Mouse (Mus musculus): ENCODE data around the gene Gm44502.

Gm44502 gene

GRCm38 (mm10) chr15:89429352-89430221 is at the start of gene Gm44502, which contains the start of the genes C730034F03Rik and Chkb:
Gene Gm44502 (minus strand): TSS chr15:89429696.
Gene C730034F03Rik (plus strand): TSS chr15:89429589.
Gene Chkb (minus strand): TSS chr15:89429908.
- peak; percentile 88 for DNase-seq (ENCODE audit: low spot score)

- DNase-seq (ENCODE audit: low spot score), result no peak
Measured at GRCm38 (mm10) chr15:89478622-89479021, 49.1 kb upstream of the Gm44502 start.

GRCm38 (mm10) chr15:89477806-89478205 is 48.3 kb upstream of the Gm44502 start:
- no peak for DNase-seq (ENCODE audit: low spot score)

GRCm38 (mm10) chr15:89477091-89477491 is 47.6 kb upstream of the Gm44502 start, which contains the start of gene Arsa:
Gene Arsa (minus strand): TSS chr15:89477425.
- no peak for DNase-seq (ENCODE audit: low spot score)

GRCm38 (mm10) chr15:89476475-89476815 is 46.9 kb upstream of the Gm44502 start:
- DNase-seq (ENCODE audit: low spot score), result no peak

- peak; percentile 90 for DNase-seq (ENCODE audit: low spot score)
Measured at GRCm38 (mm10) chr15:89475611-89476474, 46.3 kb upstream of the Gm44502 start.

- DNase-seq (ENCODE audit: low spot score), result no peak
Measured at GRCm38 (mm10) chr15:89475293-89475600, 45.8 kb upstream of the Gm44502 start.

GRCm38 (mm10) chr15:89474596-89475292 is 45.2 kb upstream of the Gm44502 start:
- DNase-seq (ENCODE audit: low spot score), result no peak

GRCm38 (mm10) chr15:89473921-89474320 is 44.4 kb upstream of the Gm44502 start:
- DNase-seq (ENCODE audit: low spot score), result no peak

GRCm38 (mm10) chr15:89473370-89473769 is 43.9 kb upstream of the Gm44502 start:
- DNase-seq (ENCODE audit: low spot score), result no peak

- no peak for DNase-seq (ENCODE audit: low spot score)
Measured at GRCm38 (mm10) chr15:89471476-89471875, 42.0 kb upstream of the Gm44502 start.

GRCm38 (mm10) chr15:89468577-89468976 is 39.1 kb upstream of the Gm44502 start:
- no peak for DNase-seq (ENCODE audit: low spot score)

- DNase-seq (ENCODE audit: low spot score), result no peak
Measured at GRCm38 (mm10) chr15:89465052-89465451, 35.6 kb upstream of the Gm44502 start.

GRCm38 (mm10) chr15:89463334-89464235 is 34.1 kb upstream of the Gm44502 start:
- DNase-seq (ENCODE audit: low spot score), result no peak

- DNase-seq (ENCODE audit: low spot score), result no peak
Measured at GRCm38 (mm10) chr15:89462176-89462575, 32.7 kb upstream of the Gm44502 start.

GRCm38 (mm10) chr15:89461321-89461720 is 31.8 kb upstream of the Gm44502 start:
- DNase-seq (ENCODE audit: low spot score), result no peak

- no peak for DNase-seq (ENCODE audit: low spot score)
Measured at GRCm38 (mm10) chr15:89460298-89460697, 30.8 kb upstream of the Gm44502 start.

GRCm38 (mm10) chr15:89459821-89460220 is 30.3 kb upstream of the Gm44502 start:
- DNase-seq (ENCODE audit: low spot score), result no peak

- DNase-seq (ENCODE audit: low spot score), result no peak
Measured at GRCm38 (mm10) chr15:89458942-89459341, 29.4 kb upstream of the Gm44502 start.

- no peak for DNase-seq (ENCODE audit: low spot score)
Measured at GRCm38 (mm10) chr15:89455642-89456041, 26.1 kb upstream of the Gm44502 start.

GRCm38 (mm10) chr15:89454857-89455256 is 25.4 kb upstream of the Gm44502 start:
- no peak for DNase-seq (ENCODE audit: low spot score)
